Mouse (Mus musculus) ES-E14 (cell line): ENCODE data around the gene B130006D01Rik.

Experiments used
- CHD2 ChIP-seq: IDR thresholded peaks from 2 replicates; pipeline ENCODE4 v1.6.1; 2014; ENCODE audit warnings: mild to moderate bottlenecking, low read depth, low read length, inconsistent platforms
- ZC3H11A ChIP-seq: IDR thresholded peaks from 2 replicates; pipeline ENCODE4 v1.6.1; 2012; ENCODE audit warnings: low read depth, mild to moderate bottlenecking, inconsistent platforms, low read length, borderline replicate concordance
- ZNF384 ChIP-seq: IDR thresholded peaks from 2 replicates; pipeline ENCODE4 v1.6.1; 2012; ENCODE audit warnings: low read depth, low read length, inconsistent platforms

- no peak for TF ChIP-seq ZC3H11A
- no peak for TF ChIP-seq CHD2
- no peak for TF ChIP-seq ZNF384
Measured at GRCm38 (mm10) chr11:95760521-95760920, 37.1 kb downstream of the B130006D01Rik start.
